Mouse (Mus musculus): ENCODE results near the gene Sppl2c.

GRCm38 (mm10) chr11:104187766-104188165 lies 1.6 kb downstream of the Sppl2c start:
- TF ChIP-seq MAFK (IDR thresholded peaks at IDR 0.05; ENCODE audit: insufficient read depth, low read depth, low read length) (no peak), CHD2 (IDR thresholded peaks at IDR 0.05; ENCODE audit: low read depth, low read length) (no peak), HCFC1 (IDR thresholded peaks at IDR 0.05; ENCODE audit: borderline replicate concordance, insufficient read depth, low read length) (no peak)
